ENCODE assay signal across 19 mouse cellular contexts in the genomic region with DNA sequence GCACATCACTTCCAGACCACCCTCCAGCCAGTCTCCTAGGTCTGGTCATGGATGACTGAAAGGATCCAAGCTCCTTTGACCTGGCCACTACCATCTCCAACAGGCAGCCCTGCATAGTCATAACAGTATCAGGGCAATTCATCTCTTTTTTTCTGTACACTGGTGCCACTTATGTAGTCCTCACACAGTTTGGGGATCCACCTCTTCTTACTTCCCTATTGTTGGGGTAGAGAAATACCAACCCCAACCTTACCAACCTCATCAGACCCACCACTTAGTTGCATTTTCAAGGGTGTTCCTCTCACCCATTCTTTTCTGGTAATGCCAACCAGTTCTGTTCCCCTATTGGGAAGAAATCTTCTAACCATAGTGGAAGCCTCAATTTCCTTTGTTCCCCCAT.
"Had no signal": no experiment of that assay in that cellular context is flagged by ENCODE, and none has a peak within 500 bp of the region (broad histone marks: within the 10 kb centered on the region; RNA-seq: fewer than 3 reads in every experiment).

No protein-coding gene starts in this region.

- H3K27me3 ChIP-seq: midbrain, embryonic 12.5 days; neural tube, embryonic 13.5 days; neural tube, embryonic 15.5 days had no signal

- H3K36me3 ChIP-seq: midbrain, embryonic 10.5 days; midbrain, embryonic 12.5 days; neural tube, embryonic 13.5 days; neural tube, embryonic 15.5 days had no signal

- H3K4me2 ChIP-seq: lung, embryonic 14.5 days; midbrain, embryonic 12.5 days; neural tube, embryonic 13.5 days; neural tube, embryonic 15.5 days had no signal

- H3K27ac ChIP-seq: liver, embryonic 14.5 days; midbrain, embryonic 10.5 days; midbrain, embryonic 12.5 days; neural tube, embryonic 13.5 days; neural tube, embryonic 15.5 days had no signal

- H3K9ac ChIP-seq: liver, embryonic 14.5 days; lung, embryonic 14.5 days; midbrain, embryonic 12.5 days; neural tube, embryonic 13.5 days; neural tube, embryonic 15.5 days had no signal

- H3K9me3 ChIP-seq: midbrain, embryonic 10.5 days; midbrain, embryonic 12.5 days; neural tube, embryonic 13.5 days; neural tube, embryonic 15.5 days had no signal

- ATAC-seq: midbrain, embryonic 16.5 days had no signal

- H3K4me3 ChIP-seq: midbrain, embryonic 10.5 days; midbrain, embryonic 12.5 days; neural tube, embryonic 13.5 days; neural tube, embryonic 15.5 days had no signal

- H3K4me1 ChIP-seq: midbrain, embryonic 10.5 days; midbrain, embryonic 12.5 days; neural tube, embryonic 13.5 days; neural tube, embryonic 15.5 days had no signal

- DNase-seq: lung, adult 18-20 months; lung, embryonic 14.5 days; lung, postnatal 10 days; lung, postnatal 4 days; midbrain, embryonic 14.5 days; retina, postnatal 1 day; right cerebral cortex, adult 18-20 months; right cerebral cortex, postnatal 25 days; right cerebral cortex, postnatal 4 days; spleen, adult 18-20 months; thymus, adult 18-20 months; thymus, postnatal 25 days; thymus, postnatal 4 days had no signal
